Mouse (Mus musculus) ES-CJ7 (cell line): ENCODE measurements around the gene Tex26.

ENCODE experiments used
- DNase-seq: peaks from one replicate; pipeline ENCODE4 v3.0.0; 2011; ENCODE audit warnings: low read depth, low spot score

The Tex26 gene

GRCm38 (mm10) chr5:149488360-149489021 lies 49.0 kb downstream of the Tex26 start:
- peak; percentile 88 for DNase-seq

- DNase-seq: no peak
Measured at GRCm38 (mm10) chr5:149489136-149489535, 49.7 kb downstream of the Tex26 start.

- DNase-seq: peak; percentile 28
Measured at GRCm38 (mm10) chr5:149490275-149490674, 50.8 kb downstream of the Tex26 start.

GRCm38 (mm10) chr5:149495655-149496054 lies 56.2 kb downstream of the Tex26 start:
- no peak for DNase-seq

GRCm38 (mm10) chr5:149496401-149497066 lies 57.1 kb downstream of the Tex26 start:
- DNase-seq: no peak

- no peak for DNase-seq
Measured at GRCm38 (mm10) chr5:149499936-149500335, 60.5 kb downstream of the Tex26 start.

GRCm38 (mm10) chr5:149503423-149504175 lies 64.1 kb downstream of the Tex26 start:
- no peak for DNase-seq

GRCm38 (mm10) chr5:149504985-149505384 lies 65.5 kb downstream of the Tex26 start:
- DNase-seq: no peak

GRCm38 (mm10) chr5:149506033-149506432 lies 66.6 kb downstream of the Tex26 start:
- DNase-seq: no peak

- DNase-seq: no peak
Measured at GRCm38 (mm10) chr5:149508094-149509029, 68.9 kb downstream of the Tex26 start.

GRCm38 (mm10) chr5:149510323-149510722 lies 70.9 kb downstream of the Tex26 start:
- no peak for DNase-seq

- DNase-seq: no peak
Measured at GRCm38 (mm10) chr5:149512695-149513094, 73.2 kb downstream of the Tex26 start.

- no peak for DNase-seq
Measured at GRCm38 (mm10) chr5:149513438-149514086, 74.1 kb downstream of the Tex26 start.

- no peak for DNase-seq
Measured at GRCm38 (mm10) chr5:149514087-149514671, 74.7 kb downstream of the Tex26 start.

- no peak for DNase-seq
Measured at GRCm38 (mm10) chr5:149514890-149515289, 75.4 kb downstream of the Tex26 start.

GRCm38 (mm10) chr5:149517116-149517515 lies 77.7 kb downstream of the Tex26 start:
- DNase-seq: no peak
